Mouse (Mus musculus) embryonic fibroblast, embryonic 13.5 days (primary cell): ENCODE measurements around the gene Hoxb3.

Experiments used
- CTCF ChIP-seq: IDR thresholded peaks from 2 replicates; pipeline ENCODE4 v1.5.1; 2011; ENCODE audit warnings: mild to moderate bottlenecking, control low read depth, low read length, moderate library complexity, borderline replicate concordance; ENCODE audit not compliant: insufficient read depth
- POLR2A ChIP-seq: IDR thresholded peaks from 2 replicates; pipeline ENCODE4 v1.6.1; 2011; ENCODE audit warnings: low read depth, mild to moderate bottlenecking, control low read depth, low read length, moderate library complexity

- TF ChIP-seq CTCF: no peak
- no peak for TF ChIP-seq POLR2A
These were observed 18.8 kb downstream of the Hoxb3 start for GRCm38 (mm10) chr11:96341701-96342575.
